Mouse (Mus musculus): ENCODE results near the gene Gabra4. TPM values are rescaled to one million over a fixed set of nuclear protein-coding genes. Genes with fewer than 3 reads are reported as not detected.
"Not testable (repeated sequence)": the region's sequence is repeated elsewhere in the genome, so short reads cannot be mapped to it uniquely, and the experiment has no call there.

The Gabra4 gene
- polyA plus RNA-seq, 1 experiment = not detected

GRCm38 (mm10) chr5:71571646-71572237, 86.4 kb downstream of the Gabra4 start:
- H3K4me1 ChIP-seq (ENCODE audit: control insufficient read depth) = no peaks in the 10 kb centered on the region
- TF ChIP-seq TAL1 (IDR thresholded peaks at IDR 0.05; ENCODE audit: low read length) = no peak
- no peaks in the 10 kb centered on the region for H3K36me3 ChIP-seq (ENCODE audit: control insufficient read depth)
- H3K27me3 ChIP-seq (ENCODE audit: control insufficient read depth) = no peaks in the 10 kb centered on the region
- H3K9me3 ChIP-seq (ENCODE audit: control insufficient read depth, low read length) = peaks cover 8% of the 10 kb centered on the region
- H3K4me3 ChIP-seq (replicated peaks) = no peak overlapping the region

DNA sequence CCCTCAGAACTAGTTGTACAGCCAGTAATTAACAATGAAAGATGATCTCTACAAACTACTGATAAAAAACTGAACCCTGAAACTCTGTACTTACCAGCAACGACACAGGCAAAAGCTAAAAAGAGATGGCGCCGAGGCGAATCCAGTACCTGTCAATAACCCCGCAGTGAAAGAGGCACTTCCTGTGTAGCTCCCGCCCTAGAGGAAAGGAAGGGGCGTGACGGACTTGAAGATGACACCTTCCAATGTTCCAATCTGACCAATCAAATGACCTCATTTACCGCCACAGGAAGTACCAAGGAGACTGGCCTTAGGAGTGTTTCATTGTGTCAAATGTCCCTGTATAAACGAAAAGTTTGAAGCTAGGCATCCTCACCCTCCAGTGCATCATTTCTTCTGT, 110.0 kb downstream of the Gabra4 start, which contains the start of gene Cox7b2:
Gene Cox7b2, minus strand, starts transcription at position 127 of the 400 bp plus-strand sequence.
- H3K4me1 ChIP-seq (ENCODE audit: control insufficient read depth) = no peaks in the 10 kb centered on the region

DNA sequence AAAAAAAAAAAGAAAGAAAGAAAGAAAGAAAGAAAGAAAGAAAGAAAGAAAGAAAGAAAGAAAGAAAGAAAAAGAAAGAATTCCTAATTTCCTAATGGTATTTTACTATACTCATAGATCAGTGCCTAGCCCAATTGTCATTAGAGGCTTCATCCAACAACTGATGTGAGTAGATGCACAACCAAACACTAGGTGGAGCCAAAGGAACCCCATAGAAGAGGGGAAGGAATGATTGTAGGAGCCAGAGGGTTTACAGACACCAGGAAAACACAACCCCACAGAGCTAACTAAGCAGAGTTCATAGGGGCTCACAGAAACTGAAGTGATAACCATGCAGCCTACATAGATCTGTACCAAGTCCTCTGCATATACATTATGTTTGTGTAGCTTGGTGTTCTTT, 112.6 kb downstream of the Gabra4 start:
- no peaks in the 10 kb centered on the region for H3K27me3 ChIP-seq (ENCODE audit: control insufficient read depth)
- no peak for TF ChIP-seq GATA1 (IDR thresholded peaks at IDR 0.05; ENCODE audit: low read length)
- TF ChIP-seq TAL1 (IDR thresholded peaks at IDR 0.05; ENCODE audit: low read length) = no peak
- H3K4me3 ChIP-seq (replicated peaks) = no peak overlapping the region
- peaks cover 6% of the 10 kb centered on the region for H3K9me3 ChIP-seq (ENCODE audit: control insufficient read depth, low read length)
- no peaks in the 10 kb centered on the region for H3K4me1 ChIP-seq (ENCODE audit: control insufficient read depth)
- no peaks in the 10 kb centered on the region for H3K36me3 ChIP-seq (ENCODE audit: control insufficient read depth)

More for the DNA sequence above, 110.0 kb downstream of the Gabra4 start, which contains the start of gene Cox7b2:
- TF ChIP-seq TAL1 (IDR thresholded peaks at IDR 0.05; ENCODE audit: low read length) = no peak
- TF ChIP-seq GATA1 (IDR thresholded peaks at IDR 0.05; ENCODE audit: low read length) = no peak
- no peaks in the 10 kb centered on the region for H3K36me3 ChIP-seq (ENCODE audit: control insufficient read depth)
- peaks cover 6% of the 10 kb centered on the region for H3K9me3 ChIP-seq (ENCODE audit: control insufficient read depth, low read length)
- H3K27me3 ChIP-seq (ENCODE audit: control insufficient read depth) = no peaks in the 10 kb centered on the region
- H3K4me3 ChIP-seq (replicated peaks) = no peak within 1 kb of the TSS

DNA sequence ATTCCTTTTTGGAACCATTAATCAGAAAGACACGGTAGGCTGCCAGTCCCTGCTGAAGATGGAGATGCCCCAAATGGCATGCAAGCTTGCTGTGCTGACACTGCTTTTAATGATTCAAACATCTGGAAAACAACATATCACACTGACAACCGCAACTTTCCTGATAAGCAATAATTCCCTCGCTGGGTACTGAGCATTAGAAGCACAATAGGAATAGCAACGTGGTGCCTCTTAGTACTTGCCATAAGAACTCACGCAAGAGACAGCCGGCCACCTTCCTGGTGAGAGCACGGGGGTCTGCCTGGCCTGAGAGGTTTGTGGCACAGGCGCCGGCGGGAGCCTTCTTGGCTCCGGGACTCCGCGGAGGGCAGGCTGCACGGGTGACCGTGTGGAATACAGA, 132.6 kb downstream of the Gabra4 start:
- H3K4me1 ChIP-seq (ENCODE audit: control insufficient read depth); H3K4me3 ChIP-seq (replicated peaks); H3K36me3 ChIP-seq (ENCODE audit: control insufficient read depth); H3K9me3 ChIP-seq (ENCODE audit: control insufficient read depth, low read length); H3K27me3 ChIP-seq (ENCODE audit: control insufficient read depth): not testable (repeated sequence)

Other genes with a start within 250 kb of the Gabra4 start
- not detected in 2 replicates for gene Cox7b2, start 110.1 kb downstream of the Gabra4 start, polyA plus RNA-seq (2012)
- 0.01 TPM in 1 of 2 replicates, not detected in the other for gene Gabrb1, start 195 bp downstream of the Gabra4 start, polyA plus RNA-seq (2012)

Measured in erythroblast, embryonic 14.5 days (primary cell).